Mouse (Mus musculus): Measurements from ENCODE around the gene Snap23. TPM values are rescaled to one million over a fixed set of nuclear protein-coding genes. Genes with fewer than 3 reads are reported as not detected.

Snap23 gene
- polyA plus RNA-seq, 1 experiment from 2014 or later, result 62.6 TPM

DNA sequence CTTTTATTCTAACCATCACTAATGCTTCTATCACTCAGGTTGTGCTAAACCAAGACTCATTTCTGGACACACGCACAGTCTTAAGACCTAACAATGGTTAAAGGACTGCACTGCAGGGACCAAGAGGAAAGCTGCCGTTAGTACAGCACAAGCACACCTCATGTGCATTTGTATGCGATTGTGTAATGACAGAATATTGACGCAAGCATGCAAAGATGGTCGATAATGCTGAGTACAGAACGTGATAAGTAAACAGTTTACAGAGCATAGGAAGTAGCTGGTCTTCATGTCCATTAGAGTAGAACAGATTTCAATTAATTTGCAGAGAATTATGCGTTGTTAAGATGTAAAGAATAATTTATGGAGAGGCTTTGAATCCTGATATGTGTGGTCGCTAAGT is 73.4 kb downstream of the Snap23 start:
- Histone ChIP-seq H3K27me3 (ENCODE audit: low read depth, poor library complexity, severe bottlenecking) (no peaks in the 10 kb centered on the region), H3K4me1 (no peaks in the 10 kb centered on the region), H3K9me3 (replicated peaks) (no peaks in the 10 kb centered on the region), H3K36me3 (no peaks in the 10 kb centered on the region), H3K4me3 (no peak overlapping the region), H3K27ac (no peak overlapping the region)
- no peak for DNase-seq (ENCODE audit: low spot score)
- 94% methylated on average over 8 of the region's 8 CpGs for WGBS

DNA sequence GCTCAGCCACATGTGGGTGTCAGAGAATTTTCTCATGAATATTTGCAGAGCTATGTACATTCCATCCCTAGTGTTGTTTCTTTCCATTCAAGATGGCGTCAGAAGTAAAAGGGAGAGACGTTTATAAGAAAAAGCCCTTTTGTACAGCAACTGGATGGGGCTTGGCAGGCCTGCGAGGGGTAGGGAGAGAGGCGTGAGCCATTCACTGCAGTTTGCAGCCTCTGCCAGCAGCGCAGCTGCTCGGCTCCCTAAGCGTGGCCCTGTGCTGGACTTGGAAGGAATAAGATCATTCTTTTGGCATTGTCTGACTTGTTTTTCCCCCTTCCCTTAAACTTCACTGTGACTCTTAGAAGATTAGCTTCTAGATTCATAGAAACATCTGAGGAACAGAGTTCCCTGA is 76.4 kb downstream of the Snap23 start:
- Histone ChIP-seq H3K4me3 (no peak overlapping the region), H3K36me3 (no peaks in the 10 kb centered on the region), H3K4me1 (no peaks in the 10 kb centered on the region), H3K27ac (no peak overlapping the region), H3K9me3 (replicated peaks) (no peaks in the 10 kb centered on the region), H3K27me3 (ENCODE audit: low read depth, poor library complexity, severe bottlenecking) (no peaks in the 10 kb centered on the region)
- DNase-seq (ENCODE audit: low spot score), result no peak
- WGBS, result 85% methylated on average over 7 of the region's 7 CpGs

DNA sequence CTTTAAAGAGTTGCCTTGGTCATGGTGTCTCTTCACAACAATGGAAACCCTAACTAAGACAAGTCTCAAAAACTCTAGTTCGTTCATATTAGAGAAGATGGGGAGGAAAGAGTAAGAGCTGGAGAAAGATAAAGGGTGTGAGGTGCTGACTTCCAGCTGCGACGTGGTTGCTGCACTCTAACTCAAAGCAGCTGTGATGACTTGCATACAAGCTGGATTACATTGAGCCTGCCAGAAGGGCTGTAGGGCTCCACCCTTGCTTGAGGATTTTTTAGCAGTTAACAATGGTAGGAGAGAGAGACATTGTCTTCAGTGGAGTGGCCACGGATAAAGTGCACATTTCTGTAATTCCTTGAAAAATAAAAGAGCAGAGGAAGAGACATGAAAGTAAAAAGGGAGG is 79.3 kb downstream of the Snap23 start:
- 57% methylated on average over 4 of the region's 4 CpGs for WGBS
- H3K9me3 ChIP-seq (replicated peaks), result no peaks in the 10 kb centered on the region
- H3K36me3 ChIP-seq, result no peaks in the 10 kb centered on the region
- H3K27me3 ChIP-seq (ENCODE audit: low read depth, poor library complexity, severe bottlenecking), result no peaks in the 10 kb centered on the region
- no peaks in the 10 kb centered on the region for H3K4me1 ChIP-seq
- H3K27ac ChIP-seq, result no peak overlapping the region
- no peak overlapping the region for H3K4me3 ChIP-seq
- no peak for DNase-seq (ENCODE audit: low spot score)

Other genes starting within 250 kb of the Snap23 start
- 22.0 and 28.0 TPM in 2 replicates for gene Vps39, start 214.5 kb upstream of the Snap23 start, polyA plus RNA-seq (2016; fragmentation: Nextera tagmentation; extraction: Ambion mirVana)
- gene Ganc, start 163.8 kb upstream of the Snap23 start, polyA plus RNA-seq (2016; fragmentation: Nextera tagmentation; extraction: Ambion mirVana), result 5.7 and 7.3 TPM in 2 replicates
- gene Tmem87a, start 163.6 kb upstream of the Snap23 start, polyA plus RNA-seq (2016; fragmentation: Nextera tagmentation; extraction: Ambion mirVana), result 4.9 and 6.8 TPM in 2 replicates
- 0.30 and 0.58 TPM in 2 replicates for gene Capn3, start 111.7 kb upstream of the Snap23 start, polyA plus RNA-seq (2016; fragmentation: Nextera tagmentation; extraction: Ambion mirVana)
- gene Zfp106, start 3.8 kb upstream of the Snap23 start, polyA plus RNA-seq (2016; fragmentation: Nextera tagmentation; extraction: Ambion mirVana), result 75.8 and 81.0 TPM in 2 replicates
- 34.5 and 35.9 TPM in 2 replicates for gene Haus2, start 41.7 kb downstream of the Snap23 start, polyA plus RNA-seq (2016; fragmentation: Nextera tagmentation; extraction: Ambion mirVana)
- 24.7 and 31.0 TPM in 2 replicates for gene Lrrc57, start 41.8 kb downstream of the Snap23 start, polyA plus RNA-seq (2016; fragmentation: Nextera tagmentation; extraction: Ambion mirVana)
- gene Stard9, start 61.5 kb downstream of the Snap23 start, polyA plus RNA-seq (2016; fragmentation: Nextera tagmentation; extraction: Ambion mirVana), result 2.2 and 3.1 TPM in 2 replicates